Mouse (Mus musculus) MEL (cell line): ENCODE measurements around the gene Dusp1. TPM values are rescaled to one million over a fixed set of nuclear protein-coding genes. Genes with fewer than 3 reads are reported as not detected.

Experiments
- DNase-seq: peaks from one replicate; pipeline ENCODE4 v3.0.0; 2011; ENCODE audit warnings: low read depth, low spot score
- H3K27ac ChIP-seq: 2 replicates; pipeline ENCODE4 v1.5.1; 2012; ENCODE audit warnings: low read depth, mild to moderate bottlenecking, control low read depth, low read length, moderate library complexity; ENCODE audit not compliant: control insufficient read depth
- H3K27me3 ChIP-seq, 2 experiments: fragments of 150-350 bp in 1 of 2; sonication (generic) in 1 of 2; 2 replicates each; pipeline ENCODE4 v1.6.1; 2012; ENCODE audit warnings: low read length in 2 of 2, mild to moderate bottlenecking in 2 of 2, improper control_type of control experiment in 1 of 2, moderate library complexity in 1 of 2; ENCODE audit not compliant: insufficient read depth in 2 of 2, control insufficient read depth in 1 of 2
- H3K36me3 ChIP-seq, 2 experiments: 2 replicates each; pipeline ENCODE4 v1.6.1; 2012 to 2014; ENCODE audit warnings: low read length in 2 of 2, improper control_type of control experiment in 1 of 2, inconsistent platforms in 1 of 2, mild to moderate bottlenecking in 1 of 2; ENCODE audit not compliant: insufficient read depth in 2 of 2, control insufficient read depth in 1 of 2
- H3K4me1 ChIP-seq, 2 experiments: fragments of 150-350 bp in 1 of 2; sonication (generic) in 1 of 2; 2 replicates each; pipeline ENCODE4 v1.6.1; 2012; ENCODE audit warnings: low read length in 2 of 2, improper control_type of control experiment in 1 of 2, mild to moderate bottlenecking in 1 of 2; ENCODE audit not compliant: insufficient read depth in 2 of 2, control insufficient read depth in 1 of 2
- H3K4me3 ChIP-seq, 2 experiments: fragments of 150-350 bp in 1 of 2; sonication (generic) in 1 of 2; 2 replicates each; pipeline ENCODE4 v1.5.1; 2012; ENCODE audit warnings: low read depth in 2 of 2, low read length in 2 of 2, mild to moderate bottlenecking in 2 of 2, moderate library complexity in 2 of 2, control low read depth in 1 of 2, improper control_type of control experiment in 1 of 2; ENCODE audit not compliant: control insufficient read depth in 1 of 2, insufficient read depth in 1 of 2
- H3K79me2 ChIP-seq: 2 replicates; pipeline ENCODE4 v1.6.1; 2012; ENCODE audit warnings: mild to moderate bottlenecking, low read length, moderate library complexity; ENCODE audit not compliant: control insufficient read depth, poor library complexity, insufficient read depth
- H3K9ac ChIP-seq: 2 replicates; pipeline ENCODE4 v1.6.1; 2012; ENCODE audit warnings: low read depth, mild to moderate bottlenecking, control low read depth, low read length, moderate library complexity; ENCODE audit not compliant: control insufficient read depth, poor library complexity, severe bottlenecking
- H3K9me3 ChIP-seq: fragments of 150-350 bp; sonication (generic); replicated peaks from 2 replicates; pipeline ENCODE4 v1.6.1; 2012; ENCODE audit warnings: mild to moderate bottlenecking, low read length, improper control_type of control experiment, moderate library complexity; ENCODE audit not compliant: insufficient read depth
- BHLHE40 ChIP-seq: IDR thresholded peaks from 2 replicates; pipeline ENCODE4 v1.6.1; 2012; ENCODE audit warnings: low read depth, mild to moderate bottlenecking, inconsistent platforms, low read length, improper control_type of control experiment, borderline replicate concordance
- CHD1 ChIP-seq: IDR thresholded peaks from 2 replicates; pipeline ENCODE4 v1.6.1; 2012; ENCODE audit warnings: low read depth, mild to moderate bottlenecking, inconsistent platforms, low read length, improper control_type of control experiment
- CTCF ChIP-seq, 3 experiments: IDR thresholded peaks in 2 of 3; conservative IDR thresholded peaks in 1 of 3; 2 replicates each; pipeline ENCODE4 v1.5.1; 2011 to 2012; ENCODE audit warnings: low read length in 3 of 3, low read depth in 2 of 3, mild to moderate bottlenecking in 2 of 3, improper control_type of control experiment in 1 of 3, inconsistent platforms in 1 of 3, mixed read lengths in 1 of 3, moderate library complexity in 1 of 3; ENCODE audit not compliant: control insufficient read depth in 1 of 3, insufficient read depth in 1 of 3, poor library complexity in 1 of 3, severe bottlenecking in 1 of 3
- ELF1 ChIP-seq: IDR thresholded peaks from 2 replicates; pipeline ENCODE4 v1.6.1; 2014; ENCODE audit warnings: low read depth, mild to moderate bottlenecking, inconsistent platforms, low read length, improper control_type of control experiment, moderate library complexity
- EP300 ChIP-seq, 2 experiments: IDR thresholded peaks; 2 replicates each; pipeline ENCODE4 v1.6.1; 2011; ENCODE audit warnings: improper control_type of control experiment in 2 of 2, low read length in 2 of 2, low read depth in 1 of 2, mild to moderate bottlenecking in 1 of 2
- GABPA ChIP-seq: IDR thresholded peaks from 2 replicates; pipeline ENCODE4 v1.6.1; 2012; ENCODE audit warnings: low read depth, mild to moderate bottlenecking, inconsistent platforms, low read length, improper control_type of control experiment, moderate library complexity
- GATA1 ChIP-seq: IDR thresholded peaks from 2 replicates; pipeline ENCODE4 v1.6.1; 2011; ENCODE audit warnings: low read depth, low read length, improper control_type of control experiment
- HCFC1 ChIP-seq: IDR thresholded peaks from 2 replicates; pipeline ENCODE4 v1.6.1; 2012; ENCODE audit warnings: low read depth, mild to moderate bottlenecking, inconsistent platforms, low read length, improper control_type of control experiment, moderate library complexity
- KAT2A ChIP-seq: conservative IDR thresholded peaks from 2 replicates; pipeline ENCODE4 v1.6.1; 2012; ENCODE audit warnings: low read depth, low read length, improper control_type of control experiment, inconsistent platforms
- MAFK ChIP-seq: IDR thresholded peaks from 2 replicates; pipeline ENCODE4 v1.6.1; 2011; ENCODE audit warnings: low read depth, mild to moderate bottlenecking, low read length, improper control_type of control experiment, borderline replicate concordance
- MAX ChIP-seq: IDR thresholded peaks from 2 replicates; pipeline ENCODE4 v1.6.1; 2011; ENCODE audit warnings: low read length, improper control_type of control experiment
- MAZ ChIP-seq: IDR thresholded peaks from 2 replicates; pipeline ENCODE4 v1.6.1; 2012; ENCODE audit warnings: low read depth, mild to moderate bottlenecking, inconsistent platforms, low read length, improper control_type of control experiment
- MXI1 ChIP-seq: IDR thresholded peaks from 2 replicates; pipeline ENCODE4 v1.6.1; 2011; ENCODE audit warnings: mild to moderate bottlenecking, low read depth, low read length, improper control_type of control experiment
- MYB ChIP-seq: IDR thresholded peaks from 2 replicates; pipeline ENCODE4 v1.6.1; 2011; ENCODE audit warnings: mild to moderate bottlenecking, low read depth, low read length, improper control_type of control experiment
- NELFE ChIP-seq: IDR thresholded peaks from 2 replicates; pipeline ENCODE4 v1.6.1; 2011; ENCODE audit warnings: low read depth, low read length, improper control_type of control experiment
- POLR2A ChIP-seq, 2 experiments: IDR thresholded peaks; 2 replicates each; pipeline ENCODE4 v1.6.1; 2011 to 2012; ENCODE audit warnings: low read length in 2 of 2, mild to moderate bottlenecking in 2 of 2, control low read depth in 1 of 2, improper control_type of control experiment in 1 of 2, low read depth in 1 of 2, moderate library complexity in 1 of 2; ENCODE audit not compliant: control insufficient read depth in 1 of 2, insufficient read depth in 1 of 2, poor library complexity in 1 of 2
- RCOR1 ChIP-seq: IDR thresholded peaks from 2 replicates; pipeline ENCODE4 v1.6.1; 2012; ENCODE audit warnings: low read depth, mild to moderate bottlenecking, inconsistent platforms, low read length, improper control_type of control experiment
- TBP ChIP-seq: IDR thresholded peaks from 2 replicates; pipeline ENCODE4 v1.8.0; 2011; ENCODE audit warnings: low read depth, low read length, improper control_type of control experiment
- UBTF ChIP-seq: IDR thresholded peaks from 2 replicates; pipeline ENCODE4 v1.6.1; 2012; ENCODE audit warnings: low read depth, mild to moderate bottlenecking, inconsistent platforms, low read length, improper control_type of control experiment, moderate library complexity, borderline replicate concordance; ENCODE audit not compliant: insufficient read depth
- ZC3H11A ChIP-seq: IDR thresholded peaks from 2 replicates; pipeline ENCODE4 v1.6.1; 2012; ENCODE audit warnings: low read depth, mild to moderate bottlenecking, inconsistent platforms, low read length, improper control_type of control experiment
- ZKSCAN1 ChIP-seq: IDR thresholded peaks from 2 replicates; pipeline ENCODE4 v1.6.1; 2012; ENCODE audit warnings: low read depth, mild to moderate bottlenecking, inconsistent platforms, low read length, improper control_type of control experiment, moderate library complexity
- ZMIZ1 ChIP-seq: IDR thresholded peaks from 2 replicates; pipeline ENCODE4 v1.6.1; 2012; ENCODE audit warnings: low read depth, mild to moderate bottlenecking, inconsistent platforms, low read length, improper control_type of control experiment, moderate library complexity
- ZNF384 ChIP-seq: IDR thresholded peaks from 2 replicates; pipeline ENCODE4 v1.6.1; 2012; ENCODE audit warnings: low read depth, mild to moderate bottlenecking, inconsistent platforms, low read length, improper control_type of control experiment
- polyA plus RNA-seq, 2 experiments: library from polyadenylated mRNA; stranded (reverse) in 1 of 2; unstranded in 1 of 2; fragments of >175 nt in 1 of 2; fragments of >200 nt in 1 of 2; gene quantifications; 2 replicates each; pipeline versions ENCODE4 v1.2.1 to v1.2.4; 2012; ENCODE audit warnings: low replicate concordance in 2 of 2, low read depth in 1 of 2; ENCODE audit not compliant: insufficient read length in 2 of 2, insufficient read depth in 1 of 2, missing spikeins in 1 of 2
- total RNA-seq: library from RNA; depleted of rRNA; stranded (reverse); fragments of 300-350 nt; gene quantifications from 2 replicates; pipeline ENCODE4 v1.2.3, GENCODE M21; 2012

The Dusp1 gene
- total and polyA plus RNA-seq, 3 experiments: 0.96 to 5.0 TPM; not detected in 1

DNA sequence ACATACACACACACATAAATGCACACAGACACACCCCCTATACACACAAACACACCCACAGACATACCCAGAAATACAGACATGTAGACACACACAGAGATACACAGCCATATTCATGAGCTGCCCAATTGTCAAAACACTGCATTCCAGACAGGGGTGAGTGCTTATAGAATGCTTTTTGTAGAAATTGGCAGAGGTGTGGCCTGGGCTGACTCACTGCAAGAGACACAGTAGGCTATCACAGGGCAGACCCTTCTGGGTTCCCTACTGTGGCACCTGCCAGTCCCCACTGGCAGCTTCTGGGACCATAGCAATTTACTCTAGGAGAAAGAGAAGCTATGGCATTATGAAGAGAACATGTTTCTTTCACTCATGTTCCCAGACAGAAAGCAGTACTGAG is 37.6 kb downstream of the Dusp1 start:
- Histone ChIP-seq H3K27me3 (no peaks in the 10 kb centered on the region; a peak in 1 of 4 replicates), H3K27ac (no peak overlapping the region), H3K36me3 (peaks cover 0 to 4% of the 10 kb centered on the region in 2 experiments; a peak in 2 of 4 replicates), H3K4me1 (peaks cover 0 to 17% of the 10 kb centered on the region in 2 experiments; a peak in 3 of 4 replicates), H3K9ac (no peak overlapping the region), H3K79me2 (no peaks in the 10 kb centered on the region), H3K9me3 (no peaks in the 10 kb centered on the region), H3K4me3 (no peak overlapping the region)
- DNase-seq: no peak
- TF ChIP-seq POLR2A (IDR thresholded peaks at IDR 0.05; ENCODE audit: control insufficient read depth in 1 of 2, insufficient read depth in 1 of 2, low read depth in 1 of 2, low read length in 2 of 2, poor library complexity in 1 of 2) (no peak), HCFC1 (no peak), MYB (no peak), ELF1 (no peak), EP300 (IDR thresholded peaks at IDR 0.05; ENCODE audit: low read depth in 1 of 2, low read length in 2 of 2) (no peak), NELFE (no peak), ZNF384 (no peak), BHLHE40 (no peak), GABPA (no peak), MAX (no peak), MAZ (no peak), CHD1 (no peak), MAFK (no peak), MXI1 (no peak), TBP (no peak), UBTF (no peak), ZKSCAN1 (no peak), RCOR1 (no peak), KAT2A (no peak), ZC3H11A (no peak)

DNA sequence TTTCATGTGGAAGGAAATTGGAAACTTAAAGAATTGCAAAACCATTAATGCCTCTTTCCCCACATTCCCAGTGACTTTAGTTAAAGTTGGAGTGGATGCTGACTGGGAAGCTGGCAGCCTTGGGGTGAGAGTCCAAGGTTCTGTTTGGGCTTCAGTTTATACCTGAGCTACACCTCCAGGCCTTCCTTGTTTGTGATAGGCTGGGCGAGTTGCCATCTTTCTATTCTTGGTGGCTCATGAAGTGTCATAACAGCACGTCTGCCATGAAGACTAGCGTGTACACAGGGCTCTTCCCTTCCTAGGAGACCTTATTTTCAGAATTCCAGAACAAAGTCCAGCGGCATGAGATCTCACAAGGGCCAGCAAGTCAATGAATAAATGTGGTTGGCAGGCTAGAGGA is 39.2 kb downstream of the Dusp1 start:
- TF ChIP-seq GATA1 (no peak), CTCF (IDR thresholded peaks at IDR 0.05 in 2 of 3, conservative IDR thresholded peaks at IDR 0.05 in 1 of 3; ENCODE audit: control insufficient read depth in 1 of 3, insufficient read depth in 1 of 3, low read depth in 2 of 3, low read length in 3 of 3, poor library complexity in 1 of 3, severe bottlenecking in 1 of 3) (no peak), ZMIZ1 (no peak), BHLHE40 (no peak), RCOR1 (no peak), MAFK (no peak)
- TF ChIP-seq, all 39 proteins: peak for 0
- Histone ChIP-seq H3K9me3 (no peaks in the 10 kb centered on the region), H3K4me3 (no peak overlapping the region), H3K27me3 (no peaks in the 10 kb centered on the region; a peak in 1 of 4 replicates), H3K79me2 (no peaks in the 10 kb centered on the region), H3K27ac (no peak overlapping the region), H3K4me1 (peaks cover 0 to 17% of the 10 kb centered on the region in 2 experiments; a peak in 3 of 4 replicates), H3K9ac (no peak overlapping the region), H3K36me3 (peaks cover 0 to 4% of the 10 kb centered on the region in 2 experiments; a peak in 2 of 4 replicates)
- no peak for DNase-seq
